In the genomic region with DNA sequence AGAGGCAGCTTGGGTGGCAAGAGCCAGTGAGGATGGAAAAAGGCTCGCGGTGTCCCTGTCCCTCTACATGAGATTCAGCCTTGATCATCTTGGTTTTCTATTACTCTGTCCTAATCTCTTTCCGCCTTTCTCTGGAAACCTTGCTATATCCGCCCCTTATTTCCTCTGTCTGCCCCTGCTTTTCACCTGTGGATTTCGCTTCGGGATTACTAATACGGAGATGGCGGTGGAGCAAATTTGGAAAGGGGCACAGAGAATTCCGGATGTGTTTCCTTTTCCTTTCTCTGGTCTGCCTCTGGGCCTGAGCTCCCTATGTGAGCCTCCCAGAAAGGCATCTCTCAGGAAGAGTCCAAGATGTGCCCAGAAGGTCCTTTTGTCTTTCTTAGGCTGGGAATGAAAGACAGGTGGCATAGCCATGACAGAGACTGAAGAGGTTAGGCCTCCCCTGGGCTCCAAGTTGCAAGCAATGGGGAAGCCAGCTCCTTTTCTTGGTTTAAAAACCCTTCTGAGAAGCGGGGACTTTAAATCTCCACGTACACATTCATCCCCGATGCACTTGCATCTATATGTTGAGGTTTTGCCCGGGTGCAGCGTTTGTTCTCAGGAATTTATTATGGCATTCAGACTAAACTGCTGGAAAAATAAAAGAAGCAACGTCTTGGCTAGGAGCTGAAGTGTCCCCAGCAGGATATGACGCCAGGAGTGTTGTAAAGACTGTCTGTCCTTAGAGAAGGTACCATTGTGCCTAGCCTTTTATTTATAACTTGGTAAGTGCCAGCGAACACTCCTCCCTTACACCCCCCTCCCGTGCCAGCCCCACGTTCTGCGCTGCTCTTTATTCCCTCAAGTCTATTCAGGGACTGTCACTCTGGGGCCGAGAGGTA, we compare ENCODE assay signal across 11 mouse cellular contexts. TPM values are rescaled to one million over a fixed set of nuclear protein-coding genes. Genes with fewer than 3 reads are reported as not detected.
A peak's percentile ranks its signal among the peaks of the same experiment; 100 is the strongest.
DNase-seq lines count a peak whose midpoint lies in the region; ATAC-seq and TF ChIP-seq lines count a peak whose summit lies in the region.
"Had no signal": no experiment of that assay in that cellular context is flagged by ENCODE, and none has a peak within 500 bp of the region (broad histone marks: within the 10 kb centered on the region; RNA-seq: fewer than 3 reads in every experiment).

No protein-coding gene starts in this region.

- no peak for TF ChIP-seq EP300 in ES-Bruce4 (IDR thresholded peaks at IDR 0.05; ENCODE audit: insufficient read depth, low read depth, low read length)

- H3K9me3 ChIP-seq in ES-Bruce4 (replicated peaks; ENCODE audit: control insufficient read depth, insufficient read depth, low read length, poor library complexity, severe bottlenecking) = no peaks in the 10 kb centered on the region
- H3K9me3 ChIP-seq in hindbrain, embryonic 11.5 days (ENCODE audit: control insufficient read depth, low read length) = no peaks in the 10 kb centered on the region
- H3K9me3 ChIP-seq in midbrain, embryonic 11.5 days (ENCODE audit: control insufficient read depth, low read length) = no peaks in the 10 kb centered on the region

- H3K4me2 ChIP-seq in hindbrain, embryonic 11.5 days (replicated peaks; ENCODE audit: low read depth, low read length) = peak overlapping the region; percentile 38
- H3K4me2 ChIP-seq in midbrain, embryonic 11.5 days = peak overlapping the region; percentile 72

- TF ChIP-seq POLR2A in ES-Bruce4 (IDR thresholded peaks at IDR 0.05; ENCODE audit: insufficient read depth, low read length) = no peak

- WGBS in hindbrain, embryonic 11.5 days = under 1% methylated on average over 21 of the region's 21 CpGs
- under 1% methylated on average over 21 of the region's 21 CpGs for WGBS in midbrain, embryonic 11.5 days

- peak overlapping the region; percentile 51 for H3K4me3 ChIP-seq in ES-Bruce4 (ENCODE audit: low read depth, low read length)
- H3K4me3 ChIP-seq in hindbrain, embryonic 11.5 days (ENCODE audit: low read depth, low read length) = peak overlapping the region; percentile 61
- peak overlapping the region; percentile 71 for H3K4me3 ChIP-seq in midbrain, embryonic 11.5 days (ENCODE audit: low read depth, low read length)

- H3K27ac ChIP-seq in ES-Bruce4 (ENCODE audit: insufficient read depth, low read length) = no peak overlapping the region
- peak overlapping the region; percentile 89 for H3K27ac ChIP-seq in hindbrain, embryonic 11.5 days (ENCODE audit: low read depth, low read length)
- peak overlapping the region; percentile 95 for H3K27ac ChIP-seq in midbrain, embryonic 11.5 days (ENCODE audit: low read depth, low read length)

- intact Hi-C loops in heart, postnatal 10 days (cut with DNase I) = no loop called here

- peaks cover 53% of the 10 kb centered on the region for H3K27me3 ChIP-seq in ES-Bruce4 (ENCODE audit: control insufficient read depth, insufficient read depth, low read length, poor library complexity, severe bottlenecking)
- peaks cover 53% of the 10 kb centered on the region for H3K27me3 ChIP-seq in hindbrain, embryonic 11.5 days (ENCODE audit: control insufficient read depth, insufficient read depth, low read length)
- H3K27me3 ChIP-seq in midbrain, embryonic 11.5 days (ENCODE audit: control insufficient read depth, insufficient read depth, low read length) = peaks cover 68% of the 10 kb centered on the region

- H3K36me3 ChIP-seq in ES-Bruce4 (ENCODE audit: control insufficient read depth, insufficient read depth, low read length, poor library complexity, severe bottlenecking) = no peaks in the 10 kb centered on the region
- no peaks in the 10 kb centered on the region for H3K36me3 ChIP-seq in hindbrain, embryonic 11.5 days (ENCODE audit: control insufficient read depth, insufficient read depth, low read length)
- no peaks in the 10 kb centered on the region for H3K36me3 ChIP-seq in midbrain, embryonic 11.5 days (ENCODE audit: control insufficient read depth, insufficient read depth, low read length)

- H3K9ac ChIP-seq in ES-Bruce4 (ENCODE audit: low read depth, poor library complexity, severe bottlenecking) = no peak overlapping the region
- H3K9ac ChIP-seq in hindbrain, embryonic 11.5 days (ENCODE audit: low read depth, low read length) = peak overlapping the region; percentile 77
- peak overlapping the region; percentile 85 for H3K9ac ChIP-seq in midbrain, embryonic 11.5 days (ENCODE audit: low read length)

- ATAC-seq in hindbrain, embryonic 11.5 days (ENCODE audit: low FRiP score) = peak; percentile 72
- ATAC-seq in midbrain, embryonic 11.5 days (ENCODE audit: low FRiP score) = peak; percentile 59
- no peak for ATAC-seq in activated CD4-positive, CD25-positive, alpha-beta regulatory T cell, adult 4 months
- no peak for ATAC-seq in monocyte, adult 5-6 weeks (replicated peaks; ENCODE audit: insufficient number of reproducible peaks, low FRiP score, low TSS enrichment, poor library complexity, severe bottlenecking)

- no peak for TF ChIP-seq CTCF in ES-Bruce4 (IDR thresholded peaks at IDR 0.05; ENCODE audit: low read depth, low read length)

- peaks cover 2% of the 10 kb centered on the region for H3K4me1 ChIP-seq in ES-Bruce4 (ENCODE audit: control insufficient read depth, insufficient read depth, low read length)
- peaks cover 7% of the 10 kb centered on the region; the same call in 1 of the 2 replicates for H3K4me1 ChIP-seq in hindbrain, embryonic 11.5 days (replicated peaks; ENCODE audit: control insufficient read depth, insufficient read depth, low read length)
- peaks cover 23% of the 10 kb centered on the region for H3K4me1 ChIP-seq in midbrain, embryonic 11.5 days (ENCODE audit: control insufficient read depth, insufficient read depth, low read length)

- peak; percentile 71 for DNase-seq in heart, adult 11 months
- DNase-seq in heart, postnatal 10 days = no peak
- peak; percentile 67 for DNase-seq in hindbrain, embryonic 11.5 days (ENCODE audit: low spot score)
- peak; percentile 96 for DNase-seq in midbrain, embryonic 11.5 days (ENCODE audit: low spot score, missing footprints)
- no peak for DNase-seq in adrenal gland, adult (ENCODE audit: inconsistent age in 2 of 2, low spot score in 1 of 2)
- DNase-seq: gastrocnemius, postnatal 14 days; right cerebral cortex, postnatal 14 days had no signal

RNA-seq across cellular contexts. Expression of gene Pax3, which starts 0.7 kb away (rescaled TPM):
- under 1 TPM in 1 of 2 experiments, not detected in 1; 0.15 TPM for total RNA-seq in heart, postnatal 10 days (2021)
- 3.3 and 4.1 TPM in 2 replicates for polyA plus RNA-seq in ES-Bruce4 (2011; ENCODE audit: insufficient read depth, insufficient read length, low read depth, missing spikeins)
- polyA plus RNA-seq in hindbrain, embryonic 11.5 days (2014; fragmentation: Nextera tagmentation; extraction: Ambion mirVana) = 48.3 and 49.2 TPM in 2 replicates
- 38.1 and 41.5 TPM in 2 replicates for polyA plus RNA-seq in midbrain, embryonic 11.5 days (2014; fragmentation: Nextera tagmentation; extraction: Ambion mirVana)
- polyA plus RNA-seq in activated CD4-positive, CD25-positive, alpha-beta regulatory T cell, adult 4 months (2017; shearing (Covaris generic)) = under 1 TPM in 1 of 2 experiments, not detected in 1; 0.17 TPM
- not detected in 3 replicates for total RNA-seq in monocyte, adult 5-6 weeks (2017)
- total RNA-seq: gastrocnemius, postnatal 14 days; left cerebral cortex, postnatal 25 days had no signal

Comparison
In these comparisons a context has a peak if more than half of its experiments do, and no peak if none do; other contexts are left out.
1. DNase-seq: peak in heart, adult 11 months (single experiment), hindbrain, embryonic 11.5 days (single experiment) and midbrain, embryonic 11.5 days (single experiment); none in heart, postnatal 10 days (0 of 2) and adrenal gland, adult (0 of 2).
2. ATAC-seq: peak in hindbrain, embryonic 11.5 days (single experiment) and midbrain, embryonic 11.5 days (single experiment); none in activated CD4-positive, CD25-positive, alpha-beta regulatory T cell, adult 4 months (single experiment) and monocyte, adult 5-6 weeks (single experiment).
3. Peak in every context shown above with its lines, with median percentiles within 50 percentile points of each other: H3K4me3 ChIP-seq.